In genomic region chr6:120930450-120931306, GRCm38 (mm10) we compare ENCODE assay signal across 17 mouse cellular contexts. TPM values are rescaled to one million over a fixed set of nuclear protein-coding genes. Genes with fewer than 3 reads are reported as not detected.
DNase-seq lines count a peak whose midpoint lies in the region; ATAC-seq and TF ChIP-seq lines count a peak whose summit lies in the region.
"Had no signal": no experiment of that assay in that cellular context is flagged by ENCODE, and none has a peak within 500 bp of the region (broad histone marks: within the 10 kb centered on the region; RNA-seq: fewer than 3 reads in every experiment).

No protein-coding gene starts in this region.

- WGBS in midbrain, embryonic 11.5 days: 87% methylated on average over 6 of the region's 6 CpGs
- WGBS in midbrain, postnatal 0 days: 89% methylated on average over 6 of the region's 6 CpGs
- 56% methylated on average over 6 of the region's 6 CpGs for WGBS in intestine, postnatal 0 days

- ATAC-seq in midbrain, embryonic 11.5 days (ENCODE audit: low FRiP score): no peak
- no peak for ATAC-seq in midbrain, postnatal 0 days (ENCODE audit: low FRiP score)
- ATAC-seq in intestine, postnatal 0 days: peak; percentile 65
- ATAC-seq: midbrain, embryonic 13.5 days; Patski had no signal

- TF ChIP-seq CTCF in midbrain, postnatal 0 days (IDR thresholded peaks at IDR 0.05): no peak
- TF ChIP-seq CTCF in intestine, postnatal 0 days (IDR thresholded peaks at IDR 0.05; ENCODE audit: low read depth): no peak

- H3K27ac ChIP-seq in midbrain, embryonic 11.5 days (ENCODE audit: low read depth, low read length): no peak overlapping the region
- no peak overlapping the region for H3K27ac ChIP-seq in midbrain, postnatal 0 days (ENCODE audit: low read depth, low read length)
- H3K27ac ChIP-seq in intestine, postnatal 0 days (ENCODE audit: low read depth, low read length): no peak overlapping the region
- H3K27ac ChIP-seq: embryonic facial prominence, embryonic 12.5 days; heart, adult 2 months; kidney, postnatal 0 days; limb, embryonic 15.5 days; midbrain, embryonic 13.5 days had no signal

- peaks cover 4% of the 10 kb centered on the region; the same call in 1 of the 2 replicates for H3K36me3 ChIP-seq in midbrain, embryonic 11.5 days (ENCODE audit: control insufficient read depth, insufficient read depth, low read length)
- peaks cover 52% of the 10 kb centered on the region for H3K36me3 ChIP-seq in midbrain, postnatal 0 days (ENCODE audit: insufficient read depth, low read length)
- peaks cover 19% of the 10 kb centered on the region; the same call in 1 of the 2 replicates for H3K36me3 ChIP-seq in intestine, postnatal 0 days (ENCODE audit: control insufficient read depth, insufficient read depth)
- H3K36me3 ChIP-seq in splenic B cell, adult 2 months (ENCODE audit: control insufficient read depth, insufficient read depth, low read length, poor library complexity, severe bottlenecking): no peaks in the 10 kb centered on the region

- H3K9ac ChIP-seq in midbrain, embryonic 11.5 days (ENCODE audit: low read length): no peak overlapping the region
- no peak overlapping the region for H3K9ac ChIP-seq in midbrain, postnatal 0 days (replicated peaks; ENCODE audit: low read length, poor library complexity, severe bottlenecking)
- H3K9ac ChIP-seq in intestine, postnatal 0 days (ENCODE audit: low read depth, low read length): 0 out of 2 replicates have a peak overlapping the region, but pooled peaks have one; percentile 7
- H3K9ac ChIP-seq: embryonic facial prominence, embryonic 12.5 days; limb, embryonic 15.5 days; midbrain, embryonic 13.5 days had no signal

- H3K4me2 ChIP-seq in midbrain, embryonic 11.5 days: no peak overlapping the region
- H3K4me2 ChIP-seq in midbrain, postnatal 0 days (ENCODE audit: low read depth, low read length, poor library complexity, severe bottlenecking): no peak overlapping the region
- no peak overlapping the region for H3K4me2 ChIP-seq in intestine, postnatal 0 days (replicated peaks; ENCODE audit: low read depth)
- H3K4me2 ChIP-seq: embryonic facial prominence, embryonic 12.5 days; limb, embryonic 15.5 days; midbrain, embryonic 13.5 days had no signal

- no peaks in the 10 kb centered on the region for H3K9me3 ChIP-seq in midbrain, embryonic 11.5 days (ENCODE audit: control insufficient read depth, low read length)
- no peaks in the 10 kb centered on the region for H3K9me3 ChIP-seq in midbrain, postnatal 0 days (ENCODE audit: low read length)
- no peaks in the 10 kb centered on the region for H3K9me3 ChIP-seq in intestine, postnatal 0 days (ENCODE audit: control insufficient read depth)
- H3K9me3 ChIP-seq: embryonic facial prominence, embryonic 12.5 days; limb, embryonic 15.5 days; midbrain, embryonic 13.5 days had no signal

- H3K27me3 ChIP-seq in midbrain, embryonic 11.5 days (ENCODE audit: control insufficient read depth, insufficient read depth, low read length): no peaks in the 10 kb centered on the region
- H3K27me3 ChIP-seq in midbrain, postnatal 0 days (ENCODE audit: insufficient read depth, low read length): no peaks in the 10 kb centered on the region
- no peaks in the 10 kb centered on the region for H3K27me3 ChIP-seq in intestine, postnatal 0 days (replicated peaks; ENCODE audit: control insufficient read depth, insufficient read depth, low read length)
- no peaks in the 10 kb centered on the region for H3K27me3 ChIP-seq in splenic B cell, adult 2 months (ENCODE audit: control insufficient read depth, insufficient read depth, low read length, poor library complexity, severe bottlenecking)
- H3K27me3 ChIP-seq: embryonic facial prominence, embryonic 12.5 days; limb, embryonic 15.5 days; midbrain, embryonic 13.5 days; Patski had no signal

- peak; percentile 54 for DNase-seq in midbrain, embryonic 11.5 days (ENCODE audit: low spot score, missing footprints)
- DNase-seq in midbrain, postnatal 0 days (ENCODE audit: low spot score): no peak
- DNase-seq in splenic B cell, adult 2 months (ENCODE audit: low read depth, low spot score): peak; percentile 41
- DNase-seq in thymus, postnatal 36 days: peak; percentile 70 to 84
- no peak for DNase-seq in cerebellum, postnatal 10 days
- DNase-seq in frontal cortex, postnatal 25 days (ENCODE audit: low spot score in 2 of 2): no peak
- no peak for DNase-seq in kidney, postnatal 14 days
- DNase-seq: cerebellum, postnatal 36 days; heart, adult 2 months; heart, postnatal 4 days; lung, postnatal 14 days had no signal

- no peaks in the 10 kb centered on the region for H3K4me1 ChIP-seq in midbrain, embryonic 11.5 days (ENCODE audit: control insufficient read depth, insufficient read depth, low read length)
- H3K4me1 ChIP-seq in midbrain, postnatal 0 days (ENCODE audit: insufficient read depth, low read length): no peaks in the 10 kb centered on the region
- peaks cover 5% of the 10 kb centered on the region; the same call in 1 of the 2 replicates for H3K4me1 ChIP-seq in intestine, postnatal 0 days (replicated peaks; ENCODE audit: control insufficient read depth, insufficient read depth, low read length)
- H3K4me1 ChIP-seq: embryonic facial prominence, embryonic 12.5 days; midbrain, embryonic 13.5 days had no signal

- no peak overlapping the region for H3K4me3 ChIP-seq in midbrain, embryonic 11.5 days (ENCODE audit: low read depth, low read length)
- no peak overlapping the region for H3K4me3 ChIP-seq in midbrain, postnatal 0 days (ENCODE audit: low read depth, low read length)
- no peak overlapping the region for H3K4me3 ChIP-seq in intestine, postnatal 0 days (ENCODE audit: low read depth, low read length)
- H3K4me3 ChIP-seq: embryonic facial prominence, embryonic 12.5 days; heart, adult 2 months; limb, embryonic 15.5 days; midbrain, embryonic 13.5 days had no signal

RNA-seq across cellular contexts. Expression of gene Bid, which starts 14.0 kb away (rescaled TPM):
- polyA plus RNA-seq in midbrain, embryonic 11.5 days (2014; fragmentation: Nextera tagmentation; extraction: Ambion mirVana): 16.3 and 17.6 TPM in 2 replicates
- 36.3 and 40.0 TPM in 2 replicates for total RNA-seq in midbrain, postnatal 0 days (2014; rRNA removed)
- 55.6 and 58.7 TPM in 2 replicates for polyA plus RNA-seq in midbrain, postnatal 0 days (2015; fragmentation: Nextera tagmentation; extraction: Ambion mirVana)
- 24.8 and 28.6 TPM in 2 replicates for polyA plus RNA-seq in intestine, postnatal 0 days (2015; fragmentation: Nextera tagmentation; extraction: Ambion mirVana)

Comparison
In these comparisons a context has a peak if more than half of its experiments do, and no peak if none do; other contexts are left out.
1. DNase-seq: peak in midbrain, embryonic 11.5 days (single experiment), splenic B cell, adult 2 months (single experiment) and thymus, postnatal 36 days (2 of 2); none in midbrain, postnatal 0 days (single experiment), cerebellum, postnatal 10 days (0 of 2), frontal cortex, postnatal 25 days (0 of 2) and kidney, postnatal 14 days (single experiment).